Mouse (Mus musculus) megakaryocyte, embryonic 14.5 days (primary cell): ENCODE measurements around the gene Phc3.

Experiments
- FLI1 ChIP-seq: IDR thresholded peaks from 2 replicates; pipeline ENCODE4 v1.6.1; 2012; ENCODE audit warnings: low read length, inconsistent platforms, mixed read lengths
- GATA1 ChIP-seq: IDR thresholded peaks from 3 replicates; pipeline ENCODE4 v1.6.1; 2012; ENCODE audit warnings: mixed read lengths, low read length, inconsistent platforms, borderline replicate concordance

GRCm38 (mm10) chr3:31017652-31018051 is 48.4 kb upstream of the Phc3 start:
- TF ChIP-seq FLI1 = no peak
- TF ChIP-seq GATA1 = no peak
